Mouse (Mus musculus) erythroid progenitor cell, adult 5-6 weeks (primary cell): ENCODE data around the gene Nkd1. TPM values are rescaled to one million over a fixed set of nuclear protein-coding genes. Genes with fewer than 3 reads are reported as not detected.

ENCODE experiments used
- ATAC-seq: replicated peaks from 2 replicates; pipeline ENCODE4 v1.8.0; 2016; ENCODE audit warnings: moderate number of reproducible peaks, mild to moderate bottlenecking, moderate TSS enrichment, inconsistent platforms; ENCODE audit not compliant: poor library complexity, low FRiP score, severe bottlenecking
- total RNA-seq, 2 experiments: library from RNA; stranded (forward) in 1 of 2; stranded (reverse) in 1 of 2; fragments of 150-400 nt in 1 of 2; fragments of 186-747, 209-891 nt in 1 of 2; gene quantifications; 2 replicates each; pipeline versions ENCODE4 v1.2.3 to v1.2.4; 2015 to 2017; ENCODE audit warnings: low replicate concordance in 2 of 2

Nkd1 gene
- total RNA-seq, 2 experiments from 2014 or later: not detected

DNA sequence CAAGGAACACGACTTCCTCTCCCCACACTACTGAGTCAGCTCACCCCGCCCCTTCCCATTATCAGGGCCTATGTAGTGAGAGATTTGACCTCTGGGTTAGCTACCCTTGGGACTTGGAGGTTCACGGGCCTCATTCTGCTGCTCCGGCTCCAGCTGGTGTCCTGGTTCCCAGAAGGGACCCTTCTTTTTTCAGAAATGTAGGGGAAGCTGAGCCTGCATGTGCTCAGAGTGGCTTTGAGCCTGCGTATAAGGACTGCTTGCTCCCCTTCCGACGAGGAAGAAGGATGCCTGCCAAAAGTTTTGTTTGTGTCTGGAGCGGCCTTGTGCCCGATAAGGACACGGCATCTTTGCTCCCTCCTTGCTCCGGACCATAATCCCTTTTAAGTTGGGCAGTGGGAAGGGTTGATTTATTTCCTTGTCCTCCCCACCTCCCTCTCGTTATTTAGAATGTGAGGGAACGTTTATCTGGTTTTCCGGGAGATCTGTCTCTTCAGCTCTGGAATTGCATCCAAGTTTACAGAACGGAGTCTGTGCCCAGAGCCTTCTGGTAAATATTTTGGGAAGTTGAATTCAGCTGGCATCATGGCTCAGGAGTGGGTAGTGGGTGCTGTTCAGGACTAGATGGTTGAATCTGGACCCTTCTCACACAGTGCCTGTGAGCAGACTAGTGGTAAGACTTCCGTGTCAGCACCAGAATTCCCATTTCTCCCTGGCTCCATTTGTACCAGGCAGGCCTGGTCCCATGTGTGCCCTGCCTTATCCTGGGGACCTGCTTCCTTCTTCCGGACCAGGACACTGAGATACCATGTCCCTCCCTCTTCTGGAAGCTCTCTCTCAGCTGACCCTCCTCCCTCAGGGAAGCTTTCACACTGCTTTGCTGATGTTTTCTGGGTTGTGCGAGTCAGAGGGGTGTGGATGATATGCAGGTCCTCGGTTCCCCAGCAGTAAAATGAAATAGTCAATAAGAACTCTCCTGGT is 17.1 kb downstream of the Nkd1 start:
- no peak for ATAC-seq

- no peak for ATAC-seq
These were observed 17.8 kb downstream of the Nkd1 start for GRCm38 (mm10) chr8:88538976-88539371.

GRCm38 (mm10) chr8:88539963-88540362 is 18.8 kb downstream of the Nkd1 start:
- no peak for ATAC-seq

DNA sequence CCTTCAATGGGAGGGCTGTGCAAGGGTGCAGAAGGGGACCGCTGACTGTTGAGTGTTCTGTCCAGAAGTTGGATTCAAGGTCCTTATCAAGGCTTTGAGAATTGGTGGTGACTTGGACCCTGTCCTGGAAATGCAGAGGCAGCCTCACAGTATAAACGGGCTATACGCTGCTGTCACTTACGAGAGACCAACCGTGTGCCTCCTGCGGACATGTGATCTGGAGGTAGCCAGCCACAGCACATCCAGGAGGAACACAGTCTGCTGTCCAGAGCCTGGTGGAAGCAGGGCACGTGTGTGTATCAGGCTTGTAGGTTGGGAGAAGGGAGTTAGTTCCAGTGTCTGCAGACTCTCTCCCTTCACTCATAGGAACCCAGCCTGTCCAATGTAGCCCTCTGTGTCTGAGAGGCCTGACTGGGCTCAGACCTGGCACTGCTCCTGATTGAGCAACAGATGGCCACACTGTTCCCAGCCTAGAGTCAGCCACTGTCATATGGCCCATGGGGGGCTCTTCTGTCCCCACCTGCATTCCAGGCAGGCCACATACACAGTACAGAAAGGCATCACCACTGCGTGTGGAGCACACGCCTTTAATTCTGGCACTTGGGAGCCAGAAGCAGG is 21.6 kb downstream of the Nkd1 start:
- no peak for ATAC-seq

DNA sequence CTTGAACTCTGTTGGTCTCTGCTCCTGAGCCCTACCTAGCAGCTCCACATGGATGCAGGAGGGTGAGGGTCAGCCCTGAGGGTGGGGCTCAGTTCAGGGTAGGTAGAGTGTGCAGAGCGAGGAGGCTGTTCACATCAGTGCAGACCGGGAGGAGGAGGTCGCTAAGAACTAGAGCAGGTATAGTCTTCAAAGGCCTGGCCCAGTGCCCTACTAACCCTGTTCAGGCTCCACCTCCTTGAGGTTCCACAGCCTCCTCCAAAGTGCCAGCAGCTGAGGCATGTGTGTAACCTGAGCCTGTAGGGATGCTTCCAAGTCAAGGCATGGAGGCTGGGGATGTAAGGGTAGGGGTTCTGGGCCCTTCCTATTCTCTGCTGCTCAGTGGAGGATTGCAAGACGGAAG is 23.5 kb downstream of the Nkd1 start:
- ATAC-seq: no peak

- no peak for ATAC-seq
These were observed 24.3 kb downstream of the Nkd1 start for GRCm38 (mm10) chr8:88545441-88545840.

GRCm38 (mm10) chr8:88546032-88546732 is 25.0 kb downstream of the Nkd1 start:
- ATAC-seq: no peak

GRCm38 (mm10) chr8:88555669-88556068 is 34.5 kb downstream of the Nkd1 start:
- ATAC-seq: no peak

DNA sequence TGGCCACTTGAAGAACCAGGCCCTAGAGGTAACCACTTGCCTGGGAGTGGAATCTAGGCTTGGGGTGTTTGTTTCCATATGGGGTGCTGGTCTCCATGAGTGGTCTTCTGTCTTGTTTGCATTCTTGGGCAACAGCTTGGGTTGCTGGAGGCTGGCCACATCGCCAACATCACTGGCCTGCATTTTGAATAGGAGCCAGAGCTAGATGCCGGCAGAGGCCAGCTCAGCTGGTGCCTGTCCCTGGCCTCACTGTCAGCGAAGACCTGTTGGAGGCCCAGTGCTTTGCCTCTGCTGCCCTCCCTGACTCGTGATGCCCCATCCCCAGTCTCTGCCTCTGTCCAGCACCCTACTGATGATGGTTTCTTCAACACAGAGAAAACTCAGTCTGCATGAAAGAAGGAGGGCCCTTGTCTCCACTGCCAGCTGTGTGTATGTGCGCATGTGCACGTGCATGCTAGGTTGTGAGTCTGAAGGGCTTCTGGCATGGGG is 38.9 kb downstream of the Nkd1 start:
- no peak for ATAC-seq

GRCm38 (mm10) chr8:88561402-88561801 is 40.2 kb downstream of the Nkd1 start:
- ATAC-seq: no peak

- no peak for ATAC-seq
These were observed 43.2 kb downstream of the Nkd1 start for GRCm38 (mm10) chr8:88564256-88564903.

GRCm38 (mm10) chr8:88566119-88566518 is 45.0 kb downstream of the Nkd1 start:
- ATAC-seq: no peak

GRCm38 (mm10) chr8:88567314-88568121 is 46.4 kb downstream of the Nkd1 start:
- ATAC-seq: no peak

DNA sequence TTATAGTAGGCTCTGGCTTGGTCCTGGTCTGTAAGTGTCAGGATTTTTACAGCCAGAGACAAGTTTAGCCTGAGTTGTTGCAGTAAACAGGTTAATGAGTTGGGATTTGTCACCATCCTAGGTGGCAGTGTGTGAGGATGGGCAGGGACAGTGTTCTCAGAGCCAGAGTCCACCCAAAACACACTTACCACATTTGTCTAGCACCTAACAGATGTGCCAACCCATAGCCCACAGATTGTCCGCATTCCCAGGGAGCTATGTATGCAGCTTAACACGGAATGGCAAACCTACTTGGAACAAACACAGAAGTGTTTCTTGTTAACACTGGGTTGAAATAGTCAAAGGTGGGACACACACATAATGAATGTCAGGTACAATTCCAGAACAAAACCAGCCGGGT is 47.1 kb downstream of the Nkd1 start:
- ATAC-seq: no peak

DNA sequence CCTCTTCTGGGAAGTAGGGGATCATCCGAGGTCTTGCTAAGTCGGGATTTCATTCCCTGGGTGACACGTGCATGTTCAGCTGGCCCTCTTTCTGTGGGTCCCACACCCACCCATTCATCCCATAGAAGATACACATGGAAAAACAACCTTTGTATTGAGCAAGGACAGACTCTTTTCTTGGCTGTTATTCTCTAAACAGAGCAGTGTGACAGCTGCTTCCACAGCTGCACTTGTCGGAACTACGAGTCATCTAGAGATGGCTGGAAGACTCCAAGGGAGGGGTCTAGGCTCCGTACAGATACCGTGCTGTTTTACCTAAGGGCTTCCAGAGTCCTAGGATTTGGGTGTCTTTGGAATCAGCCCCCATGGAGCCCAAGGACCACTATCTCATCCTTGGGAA is 48.2 kb downstream of the Nkd1 start:
- ATAC-seq: no peak

DNA sequence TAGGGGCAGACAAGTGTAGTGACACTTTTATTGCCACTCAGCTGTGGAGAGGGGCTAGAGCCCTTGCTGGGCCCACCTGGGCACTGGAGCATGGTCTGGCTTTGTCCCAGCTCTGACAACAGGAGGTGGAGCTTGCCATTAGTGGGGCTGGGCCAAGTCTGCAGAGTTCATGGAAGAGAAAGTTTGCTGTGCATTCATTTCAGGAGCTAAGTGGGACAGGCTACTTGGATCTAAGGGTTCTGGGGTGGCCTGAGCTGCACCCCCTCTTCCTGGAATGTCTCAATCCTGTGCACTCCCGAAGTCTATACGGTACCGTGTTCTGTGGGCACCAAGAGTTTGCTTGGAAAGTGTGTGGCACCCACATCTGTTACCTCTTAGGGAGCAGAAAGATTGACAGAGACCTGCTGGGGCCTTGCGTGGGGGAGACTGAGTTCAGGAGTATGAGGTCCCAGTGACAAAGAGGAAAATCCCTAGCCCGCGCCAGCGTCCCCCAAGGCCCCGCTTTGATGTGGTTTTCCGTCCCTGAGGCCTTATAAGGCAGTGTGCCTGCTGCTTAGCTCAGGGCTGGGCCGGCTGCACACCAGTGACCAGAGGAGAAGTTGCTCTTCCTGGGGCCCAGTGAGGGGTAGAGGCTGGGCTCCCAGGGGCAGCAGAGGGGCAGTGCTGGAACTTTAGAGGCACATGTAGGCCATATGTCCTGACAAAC is 49.3 kb downstream of the Nkd1 start:
- no peak for ATAC-seq

- ATAC-seq: no peak
These were observed 50.5 kb downstream of the Nkd1 start for GRCm38 (mm10) chr8:88571434-88572184.
